Mouse (Mus musculus) naive thymus-derived CD4-positive, alpha-beta T cell, adult 5 months (primary cell): ENCODE measurements around the gene BC061237. TPM values are rescaled to one million over a fixed set of nuclear protein-coding genes. Genes with fewer than 3 reads are reported as not detected.

ENCODE experiments used
- polyA plus RNA-seq: library from polyadenylated mRNA; unstranded; fragments of 100-300 nt; shearing (Covaris generic); gene quantifications from one replicate; pipeline ENCODE4 v1.2.1, GENCODE M21; 2017

The BC061237 gene
- not detected for polyA plus RNA-seq

DNA sequence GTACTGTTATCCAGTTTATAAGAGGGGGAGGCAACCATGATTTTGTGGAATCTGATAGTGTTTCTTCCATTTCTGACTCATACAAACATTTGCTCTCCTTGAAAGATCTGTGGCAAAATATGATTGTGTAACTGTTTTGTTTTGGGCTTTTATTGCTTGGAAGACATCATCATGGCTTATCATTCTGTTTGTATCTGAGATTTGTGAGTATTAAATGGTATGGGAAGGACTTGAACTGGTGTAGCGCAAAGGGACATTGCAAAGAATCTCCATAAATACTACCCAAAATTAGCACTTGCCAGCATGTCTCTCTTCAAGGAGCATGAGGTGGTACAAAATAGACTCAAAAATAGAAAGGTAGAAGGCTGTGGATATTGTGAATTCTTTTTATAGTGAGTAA is at the start of gene BC061237:
Gene BC061237, plus strand, starts transcription at position 301 of the 400 bp plus-strand sequence.

DNA sequence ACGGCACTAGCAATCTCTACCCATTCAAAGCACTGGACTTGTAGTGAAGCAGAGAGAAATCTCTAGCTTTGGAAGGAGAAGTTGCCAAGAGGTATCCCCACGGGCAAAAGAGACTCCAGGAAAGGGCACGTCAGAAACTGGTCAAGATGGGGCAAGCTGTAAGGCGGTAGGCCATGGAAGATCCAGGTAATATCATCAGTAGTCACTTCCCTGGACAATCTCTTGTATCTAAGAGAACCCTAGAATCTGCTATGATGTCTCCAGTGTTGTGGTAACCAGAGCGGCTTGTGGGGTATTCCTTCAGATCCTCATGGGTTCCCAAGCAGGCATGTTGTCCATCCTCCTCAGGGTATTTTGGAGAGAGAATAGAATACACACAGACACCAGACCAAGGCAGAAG is 25.7 kb downstream of the BC061237 start, which contains the start of gene Gm17093:
Gene Gm17093, plus strand, starts transcription at position 301 of the 400 bp plus-strand sequence.

Other genes with a start within 250 kb of the BC061237 start
- not detected for gene Gm8220, start 206.9 kb upstream of the BC061237 start, polyA plus RNA-seq
- gene Gm5930, start 153.9 kb upstream of the BC061237 start, polyA plus RNA-seq = not detected
- gene Gm8229, start 127.1 kb upstream of the BC061237 start, polyA plus RNA-seq = not detected
- gene Gm3371, start 81.8 kb upstream of the BC061237 start, polyA plus RNA-seq = not detected
- gene Gm8232, start 58.8 kb upstream of the BC061237 start, polyA plus RNA-seq = not detected
- gene Gm17093, start 25.8 kb downstream of the BC061237 start, polyA plus RNA-seq = not detected
- not detected for gene Gm8247, start 90.7 kb downstream of the BC061237 start, polyA plus RNA-seq
- gene Gm5624, start 135.5 kb downstream of the BC061237 start, polyA plus RNA-seq = not detected
- gene Gm8257, start 214.0 kb downstream of the BC061237 start, polyA plus RNA-seq = not detected